Mouse (Mus musculus) thymus, postnatal 25 days (tissue): Measurements from ENCODE around the gene Tgfb2.

Experiments used
- DNase-seq: peaks from one replicate; pipeline ENCODE4 v3.0.0; 2022

Tgfb2 gene

GRCm38 (mm10) chr1:186575629-186576028, 130.2 kb downstream of the Tgfb2 start:
- no peak for DNase-seq

- no peak for DNase-seq
Observed at GRCm38 (mm10) chr1:186575074-186575473, 130.7 kb downstream of the Tgfb2 start.
